Mouse (Mus musculus) brain, embryonic 14.5 days (tissue): ENCODE results near the gene Abcc8.

ENCODE experiments used
- CTCF ChIP-seq: fragments of 200-500 bp; IDR thresholded peaks from 2 replicates; pipeline ENCODE4 v1.5.1; 2012; ENCODE audit warnings: inconsistent platforms, mild to moderate bottlenecking, moderate library complexity, borderline replicate concordance; ENCODE audit not compliant: insufficient read depth, insufficient read length; ENCODE audit errors: extremely low read depth
- POLR2A ChIP-seq: fragments of 200-500 bp; IDR thresholded peaks from 2 replicates; pipeline ENCODE4 v1.6.1; 2012; ENCODE audit warnings: mild to moderate bottlenecking, inconsistent platforms, borderline replicate concordance; ENCODE audit not compliant: poor library complexity, insufficient read depth, insufficient read length, severe bottlenecking; ENCODE audit errors: extremely low read depth

- TF ChIP-seq POLR2A = no peak
- TF ChIP-seq CTCF = no peak
These were observed 69.8 kb downstream of the Abcc8 start for GRCm38 (mm10) chr7:46110079-46110478.
